In genomic region chr6:70853371-70853770, GRCm38 (mm10) we compare ENCODE assay signal across 35 mouse cellular contexts.
"Had no signal": no experiment of that assay in that cellular context is flagged by ENCODE, and none has a peak within 500 bp of the region (broad histone marks: within the 10 kb centered on the region; RNA-seq: fewer than 3 reads in every experiment).

No protein-coding gene starts in this region.

- H3K9me3 ChIP-seq: heart, embryonic 10.5 days; heart, embryonic 12.5 days; heart, embryonic 13.5 days; heart, embryonic 15.5 days; hindbrain, embryonic 10.5 days; hindbrain, embryonic 12.5 days; hindbrain, embryonic 13.5 days; hindbrain, embryonic 15.5 days; intestine, embryonic 15.5 days; kidney, embryonic 15.5 days had no signal

- H3K4me3 ChIP-seq: heart, embryonic 10.5 days; heart, embryonic 12.5 days; heart, embryonic 13.5 days; heart, embryonic 15.5 days; hindbrain, embryonic 10.5 days; hindbrain, embryonic 12.5 days; hindbrain, embryonic 13.5 days; hindbrain, embryonic 15.5 days; intestine, embryonic 15.5 days; kidney, embryonic 15.5 days; layer of hippocampus, adult 2 months had no signal

- H3K9ac ChIP-seq: heart, embryonic 12.5 days; heart, embryonic 13.5 days; heart, embryonic 15.5 days; hindbrain, embryonic 12.5 days; hindbrain, embryonic 13.5 days; hindbrain, embryonic 14.5 days; hindbrain, embryonic 15.5 days; intestine, embryonic 15.5 days; kidney, embryonic 15.5 days had no signal

- H3K27me3 ChIP-seq: heart, embryonic 12.5 days; heart, embryonic 13.5 days; heart, embryonic 15.5 days; hindbrain, embryonic 12.5 days; hindbrain, embryonic 13.5 days; hindbrain, embryonic 15.5 days; intestine, embryonic 15.5 days; kidney, embryonic 15.5 days had no signal

- ATAC-seq: hindbrain, embryonic 16.5 days; hindbrain, postnatal 0 days; inflammation-experienced regulatory T-cells, adult 6 months; intestine, embryonic 15.5 days; intestine, embryonic 16.5 days; intestine, postnatal 0 days had no signal

- H3K27ac ChIP-seq: heart, embryonic 10.5 days; heart, embryonic 13.5 days; heart, embryonic 15.5 days; hindbrain, embryonic 10.5 days; hindbrain, embryonic 12.5 days; hindbrain, embryonic 13.5 days; hindbrain, embryonic 14.5 days; hindbrain, embryonic 15.5 days; hindbrain, postnatal 0 days; intestine, embryonic 15.5 days; kidney, embryonic 15.5 days; kidney, postnatal 0 days; layer of hippocampus, adult 2 months had no signal

- H3K36me3 ChIP-seq: heart, embryonic 10.5 days; hindbrain, embryonic 15.5 days; intestine, embryonic 15.5 days; kidney, embryonic 15.5 days had no signal

- DNase-seq: heart, postnatal 10 days; heart, postnatal 14 days; heart, postnatal 36 days; heart, postnatal 4 days; kidney, adult 11 months; kidney, adult 18-20 months; kidney, adult 2 months; kidney, adult 8-10 months; kidney, adult 9 months; kidney, postnatal 10 days; kidney, postnatal 14 days; kidney, postnatal 25 days; kidney, postnatal 36 days; kidney, postnatal 4 days; layer of hippocampus, adult 9-11 months; layer of hippocampus, postnatal 36 days had no signal

- H3K4me1 ChIP-seq: heart, embryonic 10.5 days; hindbrain, embryonic 10.5 days; intestine, embryonic 15.5 days; kidney, embryonic 15.5 days had no signal

- H3K4me2 ChIP-seq: heart, embryonic 11.5 days; heart, embryonic 12.5 days; heart, embryonic 13.5 days; heart, embryonic 15.5 days; hindbrain, embryonic 12.5 days; hindbrain, embryonic 13.5 days; hindbrain, embryonic 14.5 days; hindbrain, embryonic 15.5 days; intestine, embryonic 15.5 days; kidney, embryonic 15.5 days had no signal
